Mouse (Mus musculus) adrenal gland, postnatal 10 days (tissue): ENCODE data around the gene Acot7. TPM values are rescaled to one million over a fixed set of nuclear protein-coding genes. Genes with fewer than 3 reads are reported as not detected.

Source experiments
- DNase-seq: peaks from one replicate; pipeline ENCODE4 v3.0.0; 2021; ENCODE audit warnings: mixed read lengths
- total RNA-seq, 2 experiments: library from RNA; stranded (reverse); gene quantifications; 2 replicates each; pipeline ENCODE4 v1.2.3; 2021

The Acot7 gene
- total RNA-seq, 2 experiments from 2014 or later: 33.2 to 38.0 TPM

- DNase-seq: no peak
Observed at GRCm38 (mm10) chr4:152244545-152245522, 66.9 kb downstream of the Acot7 start.

- no peak for DNase-seq
Observed at GRCm38 (mm10) chr4:152246011-152246410, 68.1 kb downstream of the Acot7 start.

GRCm38 (mm10) chr4:152247195-152247594 lies 69.3 kb downstream of the Acot7 start:
- DNase-seq: no peak

- DNase-seq: no peak
Observed at GRCm38 (mm10) chr4:152250615-152251014, 72.7 kb downstream of the Acot7 start.

GRCm38 (mm10) chr4:152253183-152253759 lies 75.3 kb downstream of the Acot7 start:
- peak; percentile 45 for DNase-seq

- peak; percentile 62 for DNase-seq
Observed at GRCm38 (mm10) chr4:152257070-152257469, 79.1 kb downstream of the Acot7 start.

GRCm38 (mm10) chr4:152260451-152260850 lies 82.5 kb downstream of the Acot7 start:
- peak; percentile 31 for DNase-seq

- no peak for DNase-seq
Observed at GRCm38 (mm10) chr4:152262187-152262586, 84.3 kb downstream of the Acot7 start.

GRCm38 (mm10) chr4:152263089-152263488 lies 85.2 kb downstream of the Acot7 start:
- DNase-seq: no peak

- peak; percentile 25 for DNase-seq
Observed at GRCm38 (mm10) chr4:152263512-152264176, 85.7 kb downstream of the Acot7 start.

GRCm38 (mm10) chr4:152264177-152264530 lies 86.2 kb downstream of the Acot7 start:
- DNase-seq: no peak

- no peak for DNase-seq
Observed at GRCm38 (mm10) chr4:152264867-152265568, 87.1 kb downstream of the Acot7 start.

GRCm38 (mm10) chr4:152265791-152266190 lies 87.9 kb downstream of the Acot7 start:
- DNase-seq: no peak

GRCm38 (mm10) chr4:152266236-152266895 lies 88.4 kb downstream of the Acot7 start:
- DNase-seq: peak; percentile 58

- peak; percentile 78 for DNase-seq
Observed at GRCm38 (mm10) chr4:152267748-152268369, 89.9 kb downstream of the Acot7 start.

GRCm38 (mm10) chr4:152269967-152270366 lies 92.0 kb downstream of the Acot7 start:
- no peak for DNase-seq

GRCm38 (mm10) chr4:152270599-152270998 lies 92.7 kb downstream of the Acot7 start:
- DNase-seq: no peak

- no peak for DNase-seq
Observed at GRCm38 (mm10) chr4:152271334-152271733, 93.4 kb downstream of the Acot7 start.

- DNase-seq: no peak
Observed at GRCm38 (mm10) chr4:152272006-152272405, 94.1 kb downstream of the Acot7 start.

- peak; percentile 57 for DNase-seq
Observed at GRCm38 (mm10) chr4:152272449-152273049, 94.6 kb downstream of the Acot7 start.

- no peak for DNase-seq
Observed at GRCm38 (mm10) chr4:152273191-152273590, 95.3 kb downstream of the Acot7 start.
